Mouse (Mus musculus) testis, adult 10 weeks (tissue): ENCODE measurements around the gene Coq6. TPM values are rescaled to one million over a fixed set of nuclear protein-coding genes. Genes with fewer than 3 reads are reported as not detected.

Experiments
- polyA plus RNA-seq: library from polyadenylated mRNA; stranded (reverse); fragments of 350-450 nt; fragmentation: Illumina TruSeq; extraction: RNeasy Lipid Tissue Mini Kit (QIAGEN cat#74804); gene quantifications from one replicate; pipeline ENCODE4 v1.2.3, GENCODE M21; 2014; ENCODE audit warnings: low read depth, low replicate concordance

The Coq6 gene
- 2.8 TPM for polyA plus RNA-seq

DNA sequence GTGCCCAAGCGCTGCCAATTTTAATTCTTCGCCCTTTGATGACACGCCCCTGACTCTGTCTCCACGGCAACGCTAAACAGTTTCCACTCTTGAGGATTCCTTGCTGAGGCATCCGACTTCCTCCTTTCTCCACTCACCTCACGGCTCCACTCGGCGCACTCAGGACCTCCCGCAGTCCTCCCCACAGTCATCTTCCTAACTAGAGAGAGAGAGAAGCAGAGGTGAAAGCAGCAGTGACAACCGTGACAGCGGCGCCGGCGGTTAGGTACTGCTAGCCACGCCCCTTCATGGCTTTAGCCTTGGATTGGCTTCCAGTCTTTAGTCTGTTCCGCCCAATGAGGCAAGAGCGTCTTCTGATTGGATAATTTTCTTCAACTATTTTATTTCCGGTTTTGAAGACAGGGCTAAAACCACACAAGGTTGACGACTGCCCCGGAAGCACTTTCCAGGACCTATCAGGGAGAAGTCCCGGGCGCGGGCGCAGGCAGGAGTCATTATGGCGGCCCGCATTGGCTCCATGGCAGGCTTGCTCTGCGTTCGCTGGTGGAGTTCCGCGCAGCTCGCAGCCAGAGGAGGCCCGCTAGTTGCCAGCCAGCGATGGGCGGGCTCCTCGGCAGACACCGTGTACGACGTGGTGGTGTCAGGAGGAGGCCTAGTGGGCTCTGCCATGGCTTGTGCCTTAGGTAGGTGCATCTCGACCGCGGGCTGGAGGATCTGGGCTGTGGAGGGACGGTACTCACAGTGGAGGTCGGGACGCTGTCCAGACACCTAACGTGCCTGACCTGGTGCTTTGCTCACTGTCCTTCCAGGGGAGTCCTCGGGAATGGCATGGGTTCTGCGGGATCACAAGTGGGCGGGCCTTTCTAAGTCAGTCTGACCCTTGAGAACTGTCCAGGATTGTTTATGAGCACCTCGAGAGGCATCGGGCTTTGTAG, at the start of gene Coq6, which contains the start of gene Fam161b:
Gene Coq6, plus strand, starts transcription at position 103 of the 935 bp plus-strand sequence.
Gene Fam161b, minus strand, starts transcription at position 279 of the 935 bp plus-strand sequence.

DNA sequence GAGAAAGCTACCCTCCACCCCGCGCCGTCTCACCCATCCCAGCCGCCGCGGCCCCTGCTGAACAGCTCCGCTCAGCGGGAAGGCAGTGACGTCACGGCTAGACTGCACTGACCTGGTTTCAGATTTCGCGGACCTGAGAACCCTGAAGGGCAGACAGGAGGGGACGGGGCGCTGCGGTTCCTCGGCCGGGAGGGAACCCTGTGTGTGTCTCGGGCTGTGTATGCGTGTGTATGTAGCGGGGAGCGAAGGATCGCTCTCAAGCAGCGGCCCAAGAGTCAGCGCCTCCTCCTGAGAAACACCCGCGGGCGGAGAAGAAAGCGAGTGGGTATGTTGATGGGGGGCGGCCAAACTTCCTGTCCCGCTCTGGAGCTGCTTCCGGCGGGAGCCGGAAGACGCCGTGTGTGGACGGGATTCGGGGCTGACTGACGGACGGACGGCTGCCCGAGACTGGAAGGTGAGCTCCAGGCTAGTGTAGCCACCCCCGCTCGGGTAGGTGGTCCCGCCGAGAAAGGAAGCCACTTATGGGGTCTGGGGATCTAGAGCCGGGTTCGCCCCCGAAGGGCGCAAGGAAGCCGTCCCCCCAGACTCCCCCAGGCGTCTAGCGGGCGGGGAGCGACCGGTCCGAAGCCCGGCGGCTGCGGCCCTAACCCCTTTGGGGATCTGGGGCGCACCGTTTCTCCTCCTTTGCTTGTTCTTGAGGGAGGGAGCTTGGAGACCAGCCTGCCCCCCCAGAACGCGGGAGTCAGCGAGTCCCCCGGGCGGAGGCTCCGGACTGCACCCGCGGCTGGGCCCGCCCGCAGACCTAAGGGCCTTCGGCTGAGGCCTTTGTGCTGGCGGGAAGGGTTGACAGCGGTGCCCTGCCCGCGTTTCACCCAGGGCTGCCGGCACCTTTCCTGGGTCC, 44.5 kb upstream of the Coq6 start, which contains the start of gene Zfp410:
Gene Zfp410, plus strand, starts transcription at position 132 of the 901 bp plus-strand sequence.

DNA sequence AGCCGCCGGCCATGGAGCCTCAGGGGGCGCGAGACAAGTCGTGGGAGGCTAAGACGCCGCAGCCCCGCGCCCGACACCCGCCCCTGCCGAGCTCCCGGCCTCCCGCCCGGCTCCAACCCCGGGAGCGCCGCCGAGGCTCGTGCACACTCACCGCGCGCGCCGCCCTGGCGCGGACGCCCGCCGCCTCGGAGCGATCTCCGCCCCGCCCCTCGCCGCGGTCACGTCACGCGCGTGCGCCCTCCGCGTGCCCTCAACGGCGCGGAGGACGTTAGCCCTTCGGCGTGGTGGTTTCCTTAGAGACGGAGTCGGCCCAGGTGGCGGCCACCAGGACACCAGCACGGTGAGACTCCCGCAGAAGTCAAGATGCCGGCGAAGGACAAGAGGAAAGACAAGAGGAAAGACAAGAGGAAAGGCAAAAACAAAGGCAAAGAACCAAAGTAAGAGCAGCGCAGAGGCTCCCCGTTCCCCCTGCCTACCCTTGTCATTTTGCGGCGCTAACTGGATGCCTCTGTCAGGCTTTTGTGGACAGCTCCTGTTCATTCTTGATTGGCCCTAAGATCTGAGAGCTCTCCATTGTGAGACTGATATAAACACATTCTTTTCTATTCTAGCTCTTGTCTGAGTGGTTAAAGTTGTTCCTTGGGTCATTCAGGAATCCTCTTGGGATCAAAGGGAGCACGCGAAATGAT, 47.5 kb downstream of the Coq6 start, which contains the start of the genes Entpd5 and Bbof1:
Gene Entpd5, minus strand, starts transcription at position 211 of the 689 bp plus-strand sequence.
Gene Bbof1, plus strand, starts transcription at position 253 of the 689 bp plus-strand sequence.

DNA sequence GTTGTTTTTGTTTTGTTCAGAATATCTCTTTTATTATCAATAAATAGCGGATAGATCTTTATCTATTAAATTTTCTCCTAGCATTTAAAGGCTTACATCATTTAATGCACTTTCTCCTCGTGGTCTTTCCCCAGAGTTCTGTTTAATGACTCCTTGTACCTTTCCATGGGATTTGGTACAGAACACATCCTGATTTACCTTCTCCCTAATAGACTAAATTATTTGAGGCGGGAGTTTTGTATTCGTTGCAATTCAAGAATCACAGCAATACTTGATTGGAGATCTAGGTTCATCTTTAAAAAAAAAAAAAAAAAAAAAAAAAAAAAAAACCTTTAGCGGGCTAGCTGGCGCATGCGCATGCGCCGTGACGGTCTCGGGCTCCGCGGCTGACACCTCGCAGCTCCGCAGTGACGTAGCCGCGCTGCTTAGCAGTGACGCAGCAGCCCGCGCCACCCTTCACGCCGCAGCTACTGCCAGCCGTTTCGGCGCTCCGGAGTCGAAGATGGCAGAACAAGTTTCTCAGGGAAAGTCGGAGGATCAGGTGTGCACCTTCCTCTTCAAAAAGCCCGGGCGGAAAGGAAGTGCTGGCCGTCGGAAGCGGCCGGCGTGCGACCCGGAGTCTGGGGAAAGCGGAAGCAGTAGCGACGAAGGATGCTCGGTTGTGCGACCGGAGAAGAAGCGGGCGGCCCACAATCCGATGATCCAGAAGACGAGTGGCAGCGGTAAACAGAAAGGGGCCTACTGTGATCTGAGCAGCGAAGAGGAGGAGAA, 55.6 kb downstream of the Coq6 start, which contains the start of gene Rnf113a2:
Gene Rnf113a2, plus strand, starts transcription at position 363 of the 771 bp plus-strand sequence.

Other genes with a start within 250 kb of the Coq6 start
- 85.0 TPM for gene Dnal1, start 247.3 kb upstream of the Coq6 start, polyA plus RNA-seq
- 12.8 TPM for gene Pnma1, start 213.2 kb upstream of the Coq6 start, polyA plus RNA-seq
- gene Elmsan1, start 142.8 kb upstream of the Coq6 start, polyA plus RNA-seq, result 0.69 TPM
- gene Ptgr2, start 76.4 kb upstream of the Coq6 start, polyA plus RNA-seq, result 18.5 TPM
- 22.8 TPM for gene Zfp410, start 44.8 kb upstream of the Coq6 start, polyA plus RNA-seq
- gene Fam161b, start 176 bp downstream of the Coq6 start, polyA plus RNA-seq, result 22.1 TPM
- gene Entpd5, start 47.4 kb downstream of the Coq6 start, polyA plus RNA-seq, result 24.3 TPM
- 830 TPM for gene Bbof1, start 47.4 kb downstream of the Coq6 start, polyA plus RNA-seq
- gene Rnf113a2, start 55.5 kb downstream of the Coq6 start, polyA plus RNA-seq, result 22.0 TPM
- 48.4 TPM for gene Aldh6a1, start 89.3 kb downstream of the Coq6 start, polyA plus RNA-seq
- gene Lin52, start 89.8 kb downstream of the Coq6 start, polyA plus RNA-seq, result 29.9 TPM
- gene Vsx2, start 208.1 kb downstream of the Coq6 start, polyA plus RNA-seq, result not detected